Mouse (Mus musculus) liver, adult 2 months (tissue): ENCODE measurements around the gene Bcat1.

Source experiments
- CTCF ChIP-seq: fragments of 200-500 bp; IDR thresholded peaks from 2 replicates; pipeline ENCODE4 v1.5.1; 2011; ENCODE audit warnings: low read depth, low read length, control low read depth
- POLR2A ChIP-seq: fragments of 200-500 bp; IDR thresholded peaks from 2 replicates; pipeline ENCODE4 v1.6.1; 2011; ENCODE audit warnings: low read length, control low read depth; ENCODE audit not compliant: insufficient read depth; ENCODE audit errors: extremely low read depth

DNA sequence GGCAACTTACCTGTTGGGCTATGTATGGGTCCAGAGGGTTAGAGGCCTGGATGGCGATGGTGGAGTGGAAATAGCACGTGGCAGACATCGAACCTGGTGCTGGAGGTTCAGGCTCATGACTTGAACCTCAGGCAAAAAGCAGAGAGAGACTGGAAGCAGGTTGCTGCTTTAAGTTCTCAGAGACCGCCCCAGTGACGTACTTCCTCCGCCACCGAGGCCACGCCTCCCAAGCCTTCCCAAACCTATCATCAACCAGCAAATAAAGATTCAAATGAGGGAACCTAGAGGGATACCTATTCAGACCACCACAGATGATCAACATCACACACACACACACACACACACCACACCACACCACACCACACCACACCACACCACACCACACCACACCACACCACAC is 91.8 kb downstream of the Bcat1 start:
- TF ChIP-seq POLR2A (no peak), CTCF (no peak)
